Mouse (Mus musculus) 416B (cell line): ENCODE measurements around the gene Hacd2.

Experiments used
- DNase-seq: peaks from one replicate; pipeline ENCODE4 v3.0.0; 2011; ENCODE audit warnings: low read depth

Gene Hacd2

DNA sequence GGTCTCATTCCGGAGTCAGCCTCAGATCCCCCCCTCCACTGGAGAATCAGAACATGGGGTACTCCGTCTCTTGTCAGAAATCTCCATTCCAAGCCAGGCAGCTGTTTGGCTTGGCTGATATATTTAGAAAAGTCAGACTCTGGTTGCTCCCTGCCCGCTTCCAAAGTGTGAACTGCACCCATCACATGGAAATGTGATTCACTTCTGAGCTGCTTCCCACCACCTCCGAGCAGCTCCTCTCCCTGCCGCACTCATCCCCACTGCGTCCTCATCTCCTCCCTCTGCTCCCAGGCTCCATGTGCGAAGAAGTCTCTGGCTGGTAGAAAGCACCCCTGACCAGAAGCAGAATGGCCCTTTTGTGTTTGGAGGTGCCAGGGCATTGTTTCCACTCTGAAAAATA lies 95.2 kb downstream of the Hacd2 start:
- DNase-seq: no peak

DNA sequence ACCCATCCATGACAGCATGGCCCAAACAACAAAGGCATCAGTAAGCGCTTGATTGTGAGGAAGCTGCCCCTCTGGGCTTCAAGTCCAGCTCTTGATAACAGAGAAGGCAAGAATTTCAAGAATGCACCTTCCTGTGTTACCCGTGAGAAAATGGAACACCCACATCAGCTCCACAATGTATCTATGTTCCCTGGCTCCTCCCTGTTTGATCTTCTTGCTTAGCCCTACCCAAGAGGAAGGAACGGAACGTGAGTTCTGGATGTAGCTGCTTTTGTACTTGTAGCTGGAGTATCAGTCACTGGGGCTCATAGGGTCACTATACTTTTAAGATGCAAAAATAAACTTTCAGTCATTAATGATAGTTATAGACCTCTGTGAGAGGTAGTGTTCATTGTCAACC lies 98.4 kb downstream of the Hacd2 start:
- DNase-seq: no peak

- no peak for DNase-seq
Observed at GRCm38 (mm10) chr16:35127270-35127669, 105.0 kb downstream of the Hacd2 start.

- DNase-seq: peak; percentile 10
Observed at GRCm38 (mm10) chr16:35130172-35130571, 107.9 kb downstream of the Hacd2 start.

DNA sequence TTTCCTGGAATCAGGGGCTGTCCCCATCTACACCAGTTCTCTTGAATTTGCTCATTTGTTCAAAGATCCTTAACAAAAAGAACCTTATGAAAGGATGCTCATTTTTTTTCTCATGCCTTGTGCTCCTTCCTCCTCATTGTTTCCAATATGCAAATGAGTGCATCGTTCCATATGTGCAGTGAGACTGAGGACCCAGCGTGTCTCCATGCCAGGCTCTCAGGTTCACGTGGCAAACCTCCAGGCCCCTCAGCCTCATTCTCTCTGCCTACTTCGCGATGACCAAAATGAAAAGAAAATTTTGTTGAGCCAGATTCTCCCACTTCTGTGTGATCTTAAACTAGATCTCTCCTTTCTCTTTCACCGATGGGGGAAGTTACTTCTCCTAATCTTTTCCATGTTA lies 117.2 kb downstream of the Hacd2 start:
- no peak for DNase-seq

DNA sequence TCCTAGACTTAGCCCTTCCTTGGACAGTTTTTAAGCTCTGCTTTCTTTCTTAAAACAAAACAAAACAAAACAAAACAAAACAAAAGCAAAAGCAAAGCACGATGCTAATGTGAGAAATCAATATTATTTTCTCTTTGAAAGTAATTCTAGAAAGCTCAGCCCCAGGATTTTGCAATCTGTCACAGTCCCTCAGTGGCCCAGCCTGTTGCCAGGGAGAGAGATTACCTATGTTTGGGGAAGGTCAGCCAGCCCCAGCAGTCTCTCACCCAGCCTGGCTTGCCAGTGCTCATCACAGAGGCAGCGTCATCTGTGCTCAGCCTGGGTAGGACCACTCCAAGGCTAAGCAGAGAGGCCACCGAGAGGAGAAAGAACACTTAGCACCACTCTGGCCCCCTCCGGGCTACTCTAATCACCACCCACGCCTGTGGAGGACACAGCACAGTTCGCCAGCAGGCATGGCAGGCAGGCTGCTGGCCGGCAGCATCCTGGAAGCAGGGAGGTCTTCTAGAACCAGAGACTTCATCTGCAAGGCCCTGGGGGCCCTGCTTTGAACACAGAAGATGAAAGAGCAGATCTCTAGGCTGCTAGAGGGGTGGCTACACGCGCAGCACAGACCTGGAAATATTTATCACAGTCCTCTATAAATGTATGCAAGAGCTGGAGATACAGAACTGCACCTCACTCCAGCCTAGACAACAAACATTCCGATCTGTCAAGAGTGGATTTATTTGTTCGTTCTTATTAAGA lies 117.8 kb downstream of the Hacd2 start:
- DNase-seq: no peak

- DNase-seq: no peak
Observed at GRCm38 (mm10) chr16:35140620-35140975, 118.4 kb downstream of the Hacd2 start.

- DNase-seq: no peak
Observed at GRCm38 (mm10) chr16:35141839-35142238, 119.6 kb downstream of the Hacd2 start.

DNA sequence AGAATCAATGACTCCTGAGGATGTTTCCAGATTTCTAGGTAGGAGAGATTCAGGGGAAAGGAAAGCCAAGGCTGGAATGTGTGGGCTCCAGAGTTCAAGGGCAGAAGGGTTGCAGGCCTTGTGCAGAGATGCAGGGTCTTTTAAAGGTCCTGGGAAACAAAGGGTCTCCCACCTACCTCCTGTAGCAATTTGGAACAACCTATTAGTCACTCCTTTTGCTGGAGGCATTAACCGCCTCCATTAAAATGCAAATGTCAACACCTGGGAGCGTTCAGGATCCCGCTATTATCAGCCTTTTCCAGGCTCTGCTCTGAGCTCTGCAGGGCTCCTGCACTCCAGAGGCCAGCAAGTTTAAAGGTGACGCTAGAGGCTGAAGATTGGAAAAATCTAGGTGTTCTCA lies 123.9 kb downstream of the Hacd2 start:
- no peak for DNase-seq

DNA sequence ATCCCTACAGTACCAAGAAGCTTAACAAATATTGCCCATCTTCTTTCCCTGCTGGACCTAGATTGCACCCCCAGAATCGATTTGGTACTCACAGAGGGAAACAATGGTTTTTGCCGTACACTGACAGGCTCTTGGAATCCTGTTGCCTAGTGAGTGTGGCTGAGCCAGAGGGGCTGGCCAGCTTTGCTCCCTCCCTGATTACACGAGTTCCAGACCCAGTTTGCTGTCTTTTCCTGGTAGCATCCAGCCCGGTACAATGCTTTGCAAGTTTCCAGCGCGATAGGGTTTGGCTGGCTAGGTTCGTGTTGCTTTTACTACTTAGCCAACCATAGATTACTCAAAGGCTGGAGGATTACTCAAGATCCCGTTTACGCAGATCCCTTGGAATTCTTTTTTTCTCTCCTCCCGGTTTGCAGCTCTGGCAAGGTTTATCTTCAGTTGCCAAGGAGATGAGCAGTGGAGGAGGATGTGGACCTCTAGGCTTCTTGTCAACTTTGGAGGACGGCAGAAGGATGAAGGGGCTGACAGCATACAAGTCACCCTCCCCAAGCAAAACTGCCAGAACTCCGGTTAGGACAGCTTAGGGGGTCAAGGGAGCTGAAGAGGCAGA lies 131.0 kb downstream of the Hacd2 start:
- DNase-seq: no peak

DNA sequence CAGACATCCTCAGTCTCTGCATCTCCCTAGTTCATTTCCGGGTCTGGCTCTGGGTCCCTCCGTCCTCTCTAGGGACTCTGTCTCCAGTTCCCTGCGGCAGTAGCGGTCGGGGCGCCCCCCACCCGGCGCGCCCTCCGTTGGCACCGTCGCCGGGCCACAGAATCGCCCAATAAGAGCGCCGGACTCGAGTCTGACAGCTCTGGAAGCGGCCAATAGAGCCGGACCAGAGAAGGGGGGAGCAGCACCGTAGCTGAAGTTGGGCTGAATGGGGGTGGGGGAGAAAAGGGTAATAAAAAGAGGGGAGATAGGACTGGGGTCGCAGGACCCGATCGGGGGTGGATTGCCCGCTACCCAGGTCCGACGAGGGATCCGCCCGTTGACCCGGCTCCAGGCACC lies 132.0 kb downstream of the Hacd2 start:
- no peak for DNase-seq

DNA sequence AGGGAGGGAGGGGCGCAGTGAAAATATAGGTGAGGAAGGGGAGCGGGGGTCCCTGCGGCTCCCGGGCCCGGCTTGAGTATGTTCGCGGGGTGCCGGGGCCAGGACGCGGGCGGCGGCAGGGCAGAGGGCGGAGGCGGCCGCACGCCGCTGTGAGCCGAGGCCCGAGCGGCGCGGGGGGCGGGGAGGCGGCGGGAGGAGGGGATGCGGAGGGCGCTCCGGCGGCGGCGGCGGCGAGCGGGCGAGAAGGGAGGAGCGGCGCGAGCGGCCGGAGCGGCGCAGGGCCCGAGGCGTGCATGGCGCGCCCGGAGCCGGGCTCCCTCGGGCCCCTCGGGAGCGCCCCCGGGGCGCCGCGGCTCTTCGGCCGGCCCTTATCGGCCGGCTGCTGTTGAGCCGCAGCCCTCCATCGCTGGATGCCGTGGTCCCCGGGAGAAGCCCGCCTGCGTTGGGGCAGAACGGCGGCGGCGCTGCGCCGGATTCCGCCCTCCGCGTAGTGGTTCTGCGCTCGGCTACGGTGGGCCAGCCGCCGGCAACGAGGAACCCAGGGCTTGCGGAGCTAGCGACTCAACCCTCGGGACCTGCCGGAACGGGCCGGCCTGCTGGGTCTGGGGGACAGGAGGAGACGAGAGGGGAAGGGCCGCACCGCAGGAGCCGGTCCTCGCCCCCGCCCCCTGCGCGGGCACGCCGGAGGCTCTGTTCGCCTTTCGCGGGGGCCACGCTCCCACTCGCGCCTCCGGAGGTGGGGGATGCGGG lies 132.6 kb downstream of the Hacd2 start, which contains the start of gene Adcy5:
TSS of gene Adcy5 (plus strand) at position 237 of the 750 bp plus-strand sequence.
- no peak for DNase-seq

DNA sequence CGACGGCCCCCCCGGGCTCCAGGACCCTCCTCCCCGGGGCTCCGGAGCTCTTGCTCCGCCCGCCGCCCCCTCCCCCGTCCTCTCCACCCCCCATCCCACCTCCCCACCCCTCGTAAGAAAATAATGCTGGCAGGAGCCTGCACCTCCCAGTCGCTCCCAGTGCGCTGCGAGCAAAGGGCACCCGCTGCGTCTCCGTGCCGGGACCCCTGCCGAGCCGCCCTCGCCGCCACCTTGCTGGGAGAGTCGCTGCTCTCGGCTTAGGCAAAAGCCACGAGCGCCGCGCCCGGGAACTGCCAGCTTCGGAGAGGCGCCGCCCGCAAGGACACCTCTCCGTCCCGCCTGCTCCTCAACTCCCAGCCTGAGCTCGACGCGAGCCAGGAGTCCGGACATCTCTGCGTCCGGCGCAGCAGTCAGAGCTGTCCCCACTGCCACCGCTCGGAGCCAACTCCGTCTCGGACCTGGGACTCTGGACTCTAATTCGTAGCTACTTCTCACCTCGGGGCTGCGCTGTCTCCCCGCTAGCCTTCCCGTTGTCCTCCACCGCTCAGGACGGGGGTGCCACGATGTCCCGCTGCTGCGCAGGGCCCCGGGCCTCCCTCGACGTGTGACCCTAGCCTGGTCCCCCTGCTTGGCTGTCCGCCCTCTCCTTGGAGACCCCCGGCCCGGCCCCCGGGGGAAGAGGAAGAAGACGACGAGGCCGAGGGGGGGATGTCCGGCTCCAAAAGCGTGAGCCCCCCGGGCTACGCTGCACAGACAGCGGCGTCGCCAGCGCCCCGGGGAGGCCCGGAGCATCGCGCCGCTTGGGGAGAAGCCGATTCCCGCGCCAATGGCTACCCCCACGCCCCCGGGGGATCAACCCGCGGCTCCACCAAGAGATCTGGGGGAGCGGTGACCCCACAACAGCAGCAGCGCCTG lies 133.4 kb downstream of the Hacd2 start:
- DNase-seq: no peak

DNA sequence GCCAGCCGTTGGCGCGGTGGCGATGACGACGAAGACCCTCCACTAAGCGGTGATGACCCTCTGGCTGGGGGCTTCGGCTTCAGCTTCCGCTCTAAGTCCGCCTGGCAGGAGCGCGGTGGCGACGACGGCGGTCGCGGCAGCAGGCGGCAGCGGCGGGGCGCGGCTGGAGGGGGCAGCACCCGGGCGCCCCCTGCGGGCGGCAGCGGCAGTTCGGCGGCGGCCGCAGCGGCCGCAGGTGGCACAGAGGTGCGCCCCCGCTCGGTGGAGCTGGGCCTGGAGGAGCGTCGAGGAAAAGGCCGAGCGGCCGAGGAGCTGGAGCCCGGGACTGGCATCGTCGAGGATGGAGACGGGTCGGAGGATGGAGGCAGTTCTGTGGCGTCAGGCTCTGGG lies 134.1 kb downstream of the Hacd2 start:
- no peak for DNase-seq

- DNase-seq: no peak
Observed at GRCm38 (mm10) chr16:35156832-35157231, 134.6 kb downstream of the Hacd2 start.
